Mouse (Mus musculus): ENCODE measurements at regions not wholly inside any gene's neighbourhood (a gene's known extent, or its start where the extent isn't known, plus 50 kb on each side); places are given as distances from the start of the nearest gene placed in this dataset.

- no peak for DNase-seq (ENCODE audit: low read depth, low spot score)
These were observed 568.6 kb upstream of the B3galt2 start for GRCm38 (mm10) chr1:143071781-143072382.

- DNase-seq (ENCODE audit: low read depth, low spot score): no peak
These were observed 565.5 kb upstream of the B3galt2 start for GRCm38 (mm10) chr1:143074999-143075398.

GRCm38 (mm10) chr1:143080441-143080840, 560.0 kb upstream of the B3galt2 start:
- no peak for DNase-seq (ENCODE audit: low read depth, low spot score)

- DNase-seq (ENCODE audit: low read depth, low spot score): no peak
These were observed 543.6 kb upstream of the B3galt2 start for GRCm38 (mm10) chr1:143096904-143097303.

- DNase-seq (ENCODE audit: low read depth, low spot score): no peak
These were observed 542.2 kb upstream of the B3galt2 start for GRCm38 (mm10) chr1:143098307-143098706.

GRCm38 (mm10) chr1:143122185-143122584, 518.3 kb upstream of the B3galt2 start:
- DNase-seq (ENCODE audit: low read depth, low spot score): no peak

- DNase-seq (ENCODE audit: low read depth, low spot score): no peak
These were observed 510.2 kb upstream of the B3galt2 start for GRCm38 (mm10) chr1:143130257-143130656.

- DNase-seq (ENCODE audit: low read depth, low spot score): no peak
These were observed 507.7 kb upstream of the B3galt2 start for GRCm38 (mm10) chr1:143132806-143133205.

GRCm38 (mm10) chr1:143145111-143145984, 495.1 kb upstream of the B3galt2 start:
- no peak for DNase-seq (ENCODE audit: low read depth, low spot score)

- DNase-seq (ENCODE audit: low read depth, low spot score): no peak
These were observed 469.2 kb upstream of the B3galt2 start for GRCm38 (mm10) chr1:143171286-143171685.

- DNase-seq (ENCODE audit: low read depth, low spot score): no peak
These were observed 466.6 kb upstream of the B3galt2 start for GRCm38 (mm10) chr1:143173836-143174235.

GRCm38 (mm10) chr1:143192167-143192793, 448.2 kb upstream of the B3galt2 start:
- DNase-seq (ENCODE audit: low read depth, low spot score): no peak

GRCm38 (mm10) chr1:143200213-143200889, 440.1 kb upstream of the B3galt2 start:
- no peak for DNase-seq (ENCODE audit: low read depth, low spot score)

- DNase-seq (ENCODE audit: low read depth, low spot score): no peak
These were observed 439.5 kb upstream of the B3galt2 start for GRCm38 (mm10) chr1:143200971-143201370.

GRCm38 (mm10) chr1:143202182-143202581, 438.3 kb upstream of the B3galt2 start:
- no peak for DNase-seq (ENCODE audit: low read depth, low spot score)

GRCm38 (mm10) chr1:143204070-143204469, 436.4 kb upstream of the B3galt2 start:
- no peak for DNase-seq (ENCODE audit: low read depth, low spot score)

GRCm38 (mm10) chr1:143206995-143207394, 433.5 kb upstream of the B3galt2 start:
- DNase-seq (ENCODE audit: low read depth, low spot score): no peak

GRCm38 (mm10) chr1:143207399-143208065, 432.9 kb upstream of the B3galt2 start:
- peak; percentile 6 for DNase-seq (ENCODE audit: low read depth, low spot score)

- DNase-seq (ENCODE audit: low read depth, low spot score): no peak
These were observed 423.1 kb upstream of the B3galt2 start for GRCm38 (mm10) chr1:143217401-143217800.

- no peak for DNase-seq (ENCODE audit: low read depth, low spot score)
These were observed 408.5 kb upstream of the B3galt2 start for GRCm38 (mm10) chr1:143231969-143232368.

GRCm38 (mm10) chr1:143258470-143259215, 381.8 kb upstream of the B3galt2 start:
- DNase-seq (ENCODE audit: low read depth, low spot score): no peak
